Mouse (Mus musculus): ENCODE measurements around the gene Trpm8.

Trpm8 gene

DNA sequence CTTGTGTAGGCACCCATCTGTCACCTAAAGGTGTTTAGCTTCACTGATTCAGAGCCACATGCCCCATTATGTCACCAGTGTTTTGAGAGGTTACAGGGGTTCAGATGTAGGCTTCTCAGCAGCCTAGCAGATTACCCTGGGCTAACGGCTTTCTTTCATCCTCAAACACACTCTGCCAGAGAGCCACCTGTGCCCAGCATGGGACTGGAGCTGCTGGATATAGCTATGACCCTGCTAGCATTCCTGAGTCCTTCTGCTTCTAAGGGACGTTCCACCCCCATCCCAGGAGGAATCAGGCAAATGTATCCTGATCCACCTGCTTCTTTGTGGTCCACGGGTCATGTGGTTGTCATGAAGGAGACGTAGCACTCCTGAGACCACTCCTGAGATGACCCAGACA lies 114.2 kb downstream of the Trpm8 start:
- CTCF ChIA-PET: no interaction called here
- POLR2A ChIA-PET: no interaction called here

DNA sequence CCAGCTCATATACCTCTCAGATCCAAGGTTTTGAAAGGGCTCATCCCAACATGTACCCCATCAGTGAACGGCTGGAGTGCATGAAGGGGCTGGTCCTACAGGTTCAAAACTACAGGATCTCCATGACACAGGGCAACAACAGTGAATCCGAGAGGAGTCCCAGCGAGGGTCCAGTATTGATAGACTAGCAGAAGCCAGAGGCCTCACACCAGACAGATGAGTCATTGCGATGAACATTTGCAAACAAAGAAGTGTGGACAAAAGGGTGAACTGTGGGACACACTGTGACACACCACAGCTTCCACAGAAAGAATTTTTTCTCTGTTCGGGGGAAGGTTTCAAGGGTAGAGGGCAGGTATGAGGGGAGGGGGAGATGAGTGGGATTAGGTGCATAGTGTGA lies 115.9 kb downstream of the Trpm8 start:
- ChIA-PET CTCF (no interaction called here), POLR2A (no interaction called here)

DNA sequence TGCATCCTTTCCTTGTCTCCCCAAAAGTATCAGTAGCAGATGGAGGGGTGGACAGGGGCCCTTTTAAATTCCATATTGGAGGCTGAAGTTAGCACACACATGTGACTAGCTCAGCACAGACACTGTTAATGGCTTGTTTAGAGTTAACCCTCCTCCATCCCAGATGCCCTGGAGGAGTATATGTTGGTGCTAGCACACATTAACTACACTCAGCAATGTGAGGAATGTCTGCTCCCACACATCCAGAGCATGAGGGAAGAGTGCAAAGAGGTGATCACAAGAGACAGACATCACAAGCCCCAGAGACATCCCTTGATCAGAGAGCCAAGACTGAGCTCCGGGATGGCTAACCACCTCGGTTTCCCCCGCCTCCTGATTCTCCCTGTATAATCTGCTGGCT lies 125.9 kb downstream of the Trpm8 start:
- ChIA-PET CTCF (interaction anchor here in 1 of 4 experiments (1.0 kb wide), 1 partner anchor 21 kb away, joined by 3 read pairs; no protein-coding TSS in a partner anchor), POLR2A (interaction anchor here in 1 of 4 experiments (1.3 kb wide), 1 partner anchor 12 kb away, joined by 3 read pairs; no protein-coding TSS in a partner anchor)

DNA sequence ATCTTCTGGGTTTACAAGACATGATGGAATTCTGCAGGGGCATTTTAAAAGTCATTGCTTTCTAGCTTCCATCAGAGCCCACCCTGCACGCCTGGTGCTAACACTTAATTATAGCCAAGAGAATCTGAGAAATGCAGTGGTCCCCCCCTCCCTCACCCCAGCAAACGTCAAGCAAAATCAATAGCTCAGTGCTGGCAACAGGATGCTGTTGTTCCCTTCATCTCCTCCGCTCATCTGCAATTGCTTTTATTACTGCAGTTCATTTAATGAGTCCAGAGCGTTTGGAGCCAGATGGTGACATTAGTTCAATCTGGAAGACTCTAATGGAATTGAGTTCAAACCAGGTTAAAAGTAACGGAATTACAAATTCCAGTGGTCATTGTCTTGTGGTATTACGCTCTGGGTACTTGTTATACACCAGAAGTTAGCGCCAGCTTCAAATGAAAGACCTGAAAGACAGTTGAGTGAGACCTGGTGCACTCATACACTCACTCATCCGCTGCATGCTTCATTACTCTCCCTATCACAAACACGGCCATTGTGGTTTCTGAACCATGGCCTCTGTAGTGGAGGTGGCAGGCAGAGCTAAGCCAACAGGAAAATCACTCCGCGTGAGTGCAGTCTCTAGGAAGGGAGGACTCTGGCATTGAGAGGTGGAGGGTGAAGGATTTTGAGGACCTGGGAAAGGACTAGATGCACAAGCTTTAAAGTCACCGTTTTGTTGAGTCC lies 128.8 kb downstream of the Trpm8 start:
- CTCF ChIA-PET: interaction anchor here in 1 of 4 experiments (0.8 kb wide), 1 partner anchor 45 kb away, joined by 5 read pairs; no protein-coding TSS in a partner anchor
- POLR2A ChIA-PET: interaction anchor here in 1 of 4 experiments (0.6 kb wide), 1 partner anchor 102 kb away, joined by 3 read pairs; no protein-coding TSS in a partner anchor

DNA sequence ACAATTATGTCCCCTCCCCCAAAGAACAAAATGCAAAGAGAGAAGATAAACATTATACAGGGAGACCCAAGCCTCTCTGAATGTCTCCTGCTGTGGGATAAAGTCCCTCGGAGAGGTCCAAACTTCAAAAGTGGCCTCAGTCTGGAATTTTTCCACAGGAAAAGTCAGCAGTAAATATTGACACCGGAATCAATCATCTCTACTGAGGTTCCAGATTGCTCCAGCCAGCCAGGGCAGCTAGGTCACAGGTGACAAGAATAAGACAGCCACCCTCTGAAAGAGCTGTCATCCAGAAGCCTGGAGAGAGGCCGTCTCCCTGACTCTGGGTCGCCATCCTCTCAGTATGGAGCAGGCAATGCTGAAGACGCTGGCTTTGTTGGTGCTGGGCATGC lies 129.3 kb downstream of the Trpm8 start, which contains the start of gene Spp2:
Gene Spp2 (plus strand): TSS at position 155 of the 392 bp plus-strand sequence.
- POLR2A ChIA-PET: no interaction called here
- CTCF ChIA-PET: no interaction called here

DNA sequence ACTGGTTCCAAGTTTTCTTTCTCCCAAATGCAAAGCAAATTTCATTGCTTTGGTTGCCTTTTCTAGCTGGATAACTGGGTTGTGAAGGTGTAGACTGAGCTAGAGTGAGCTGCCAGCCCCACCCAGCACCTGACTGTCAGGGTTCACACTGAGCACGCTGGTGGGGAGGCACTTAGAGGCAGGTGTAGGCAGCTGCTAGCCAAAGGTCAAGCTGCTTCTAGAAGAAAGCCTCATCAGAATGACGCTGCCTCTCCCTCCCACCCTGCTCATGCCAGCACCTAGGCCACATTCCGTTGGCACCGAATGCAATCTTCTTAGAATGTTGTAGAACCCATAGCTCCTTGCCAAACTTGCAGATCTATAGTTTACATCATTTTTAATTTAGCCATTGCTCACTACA lies 130.9 kb downstream of the Trpm8 start:
- CTCF ChIA-PET: interaction anchor here in 2 of 4 experiments (0.5 to 1.0 kb wide), 3 partner anchors 16 to 899 kb away, joined by 3 to 17 read pairs (median 3); no protein-coding TSS in a partner anchor
- POLR2A ChIA-PET: interaction anchor here in 1 of 4 experiments (0.5 kb wide), 1 partner anchor 689 kb away, joined by 3 read pairs; no protein-coding TSS in a partner anchor

DNA sequence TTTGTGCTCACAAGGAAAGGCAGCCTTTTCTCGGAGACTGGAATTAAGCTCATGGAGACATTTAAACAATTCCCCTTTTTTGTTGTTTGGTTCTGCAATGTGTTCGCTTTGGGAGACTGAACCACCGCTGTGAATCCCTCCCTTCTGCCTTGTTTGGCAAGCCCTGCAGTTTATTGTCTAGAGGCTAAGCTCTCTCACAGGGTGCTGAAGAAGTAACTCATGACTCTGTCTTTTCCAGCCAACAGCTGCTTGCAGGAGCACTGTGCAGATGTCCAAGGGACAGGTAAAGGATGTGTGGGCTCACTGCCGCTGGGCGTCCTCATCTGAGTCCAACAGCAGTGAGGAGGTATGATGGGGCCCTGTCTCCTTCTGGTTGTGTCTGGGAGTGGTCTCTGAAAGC lies 134.6 kb downstream of the Trpm8 start:
- ChIA-PET POLR2A (no interaction called here), CTCF (interaction anchor here in 3 of 4 experiments (0.5 to 1.8 kb wide), 6 partner anchors 12 to 1638 kb away, joined by 3 to 12 read pairs (median 4); no protein-coding TSS in a partner anchor)

GRCm38 (mm10) chr1:88418943-88419342 lies 141.5 kb downstream of the Trpm8 start:
- ChIA-PET POLR2A (no interaction called here), CTCF (no interaction called here)

- CTCF ChIA-PET: interaction anchor here in 1 of 4 experiments (1.3 kb wide), 1 partner anchor 299 kb away, joined by 3 read pairs; no protein-coding TSS in a partner anchor
- POLR2A ChIA-PET: interaction anchor here in 2 of 4 experiments (0.5 to 0.6 kb wide), 2 partner anchors 74 to 400 kb away, joined by 3 to 5 read pairs; no protein-coding TSS in a partner anchor
Measured at GRCm38 (mm10) chr1:88422045-88422444, 144.6 kb downstream of the Trpm8 start.

DNA sequence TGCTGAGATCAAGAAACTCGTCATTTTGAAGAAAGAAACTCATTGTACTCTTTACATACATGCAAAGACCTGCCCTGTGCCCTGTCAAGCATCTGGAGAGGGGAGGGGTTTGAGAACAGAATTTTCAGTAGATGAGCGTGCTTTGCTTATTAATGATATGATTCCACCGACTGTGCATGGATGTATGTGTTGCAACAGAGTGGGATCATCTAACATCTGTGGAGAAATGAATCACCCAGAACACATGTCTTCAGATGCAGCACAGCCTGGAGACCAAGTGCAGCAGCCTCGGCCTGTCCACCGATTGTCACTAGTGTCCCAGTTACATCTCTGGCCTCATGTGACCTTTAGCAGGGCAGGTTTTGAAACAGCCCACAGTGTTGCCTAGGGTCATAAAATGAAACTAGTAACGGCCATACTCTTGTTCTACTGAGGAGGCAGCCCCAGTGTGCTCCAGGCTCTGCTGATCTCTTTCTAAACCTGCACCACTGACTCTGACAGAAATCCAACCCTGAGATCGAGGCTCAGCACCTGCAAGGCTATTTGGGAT lies 145.5 kb downstream of the Trpm8 start:
- CTCF ChIA-PET: interaction anchor here in 1 of 4 experiments (1.3 kb wide), 1 partner anchor 298 kb away, joined by 3 read pairs; no protein-coding TSS in a partner anchor
- POLR2A ChIA-PET: interaction anchor here in 1 of 4 experiments (0.6 kb wide), 1 partner anchor 73 kb away, joined by 3 read pairs; no protein-coding TSS in a partner anchor

GRCm38 (mm10) chr1:88424602-88425252 lies 147.3 kb downstream of the Trpm8 start:
- POLR2A ChIA-PET: interaction anchor here in 3 of 4 experiments (0.6 to 1.0 kb wide), 3 partner anchors 29 to 278 kb away, joined by 3 read pairs; no protein-coding TSS in a partner anchor

DNA sequence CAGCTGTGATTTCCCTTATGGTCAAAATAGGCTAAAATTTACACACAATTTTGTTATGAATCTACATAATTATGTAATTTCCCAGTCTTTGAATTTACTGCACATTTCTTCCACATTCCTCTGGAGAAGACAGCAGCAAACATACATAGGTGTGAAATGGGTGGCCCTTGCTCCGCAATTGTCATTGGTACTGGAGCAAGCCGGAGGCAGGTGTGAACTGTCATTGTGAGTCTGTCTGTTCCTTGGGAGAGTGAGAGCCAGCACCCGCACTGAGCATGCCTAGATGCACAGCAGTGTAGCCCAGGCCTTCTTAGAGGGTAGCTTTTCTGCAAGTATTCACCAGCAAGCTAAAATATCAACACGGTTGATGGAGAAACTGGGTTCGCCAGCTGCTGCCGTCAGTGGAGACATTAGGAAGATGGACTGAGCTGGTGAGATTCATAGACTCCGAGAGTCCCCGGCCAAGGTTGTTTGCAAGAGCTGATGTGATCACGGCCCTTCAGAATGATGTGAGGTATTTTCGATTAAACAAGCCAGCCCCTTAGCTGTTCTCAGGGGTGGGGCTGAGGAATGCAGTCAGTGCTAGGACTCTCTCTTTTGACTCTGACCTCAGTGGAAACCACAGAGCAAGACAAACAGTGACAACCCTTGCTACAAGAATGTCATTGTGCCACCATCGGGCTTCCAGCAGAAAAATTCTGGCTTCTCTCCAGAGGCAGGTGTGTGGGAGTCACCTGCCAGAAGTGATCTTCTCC lies 150.7 kb downstream of the Trpm8 start:
- POLR2A ChIA-PET: interaction anchor here in 3 of 4 experiments (0.6 to 1.5 kb wide), 4 partner anchors 28 to 278 kb away, joined by 3 to 4 read pairs (median 3); no protein-coding TSS in a partner anchor
- CTCF ChIA-PET: interaction anchor here in 2 of 4 experiments (1.0 to 1.2 kb wide), 3 partner anchors 277 to 280 kb away, joined by 3 to 4 read pairs (median 3); no protein-coding TSS in a partner anchor

More at GRCm38 (mm10) chr1:88424602-88425252, 147.3 kb downstream of the Trpm8 start:
- CTCF ChIA-PET: interaction anchor here (0.5 to 2.2 kb wide), 36 partner anchors 9 to 771 kb away, joined by 3 to 29 read pairs (median 3); no protein-coding TSS in a partner anchor

- ChIA-PET POLR2A (no interaction called here), CTCF (interaction anchor here in 1 of 4 experiments (0.7 kb wide), 1 partner anchor 11 kb away, joined by 4 read pairs; no protein-coding TSS in a partner anchor)
Measured at GRCm38 (mm10) chr1:88429413-88429812, 152.0 kb downstream of the Trpm8 start.

DNA sequence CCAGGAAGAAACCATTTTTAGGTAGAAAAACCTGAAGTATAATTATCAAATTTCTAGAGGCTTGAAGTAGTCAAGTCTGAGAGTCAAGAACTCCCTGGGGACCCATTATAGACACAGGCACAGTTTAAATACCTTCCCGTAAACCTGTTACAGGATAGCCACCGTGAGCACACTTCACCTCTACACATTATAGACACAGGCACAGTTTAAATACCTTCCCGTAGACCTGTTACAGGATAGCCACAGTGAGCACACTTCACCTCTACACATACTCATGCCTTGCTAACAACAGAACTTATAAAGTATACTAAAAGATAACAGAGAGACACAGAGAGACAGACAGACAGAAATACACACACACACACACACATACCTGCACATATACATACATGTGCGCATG lies 153.8 kb downstream of the Trpm8 start:
- POLR2A ChIA-PET: interaction anchor here in 2 of 4 experiments (0.6 to 0.8 kb wide), 2 partner anchors 28 kb away, joined by 3 to 4 read pairs; no protein-coding TSS in a partner anchor
- CTCF ChIA-PET: no interaction called here

DNA sequence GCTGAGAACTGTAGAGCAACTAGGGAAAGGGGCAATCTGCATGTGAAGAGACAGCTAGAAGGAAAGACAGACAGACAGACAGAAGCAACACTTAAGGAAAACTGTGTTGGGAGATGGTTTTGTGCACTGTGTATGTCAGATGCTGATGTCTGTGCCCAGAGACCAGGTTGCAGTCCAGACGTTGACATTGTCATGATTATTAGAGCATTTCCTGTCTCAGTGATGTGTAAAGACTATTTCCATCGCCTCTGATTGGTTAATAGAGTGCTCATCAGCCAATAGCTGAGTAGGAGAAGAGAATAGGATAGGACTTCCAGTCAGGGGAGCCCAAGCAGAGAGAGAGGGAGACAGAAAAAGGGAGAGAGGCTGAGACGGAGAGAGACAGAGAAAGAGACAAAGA lies 155.1 kb downstream of the Trpm8 start:
- CTCF ChIA-PET: interaction anchor here in 3 of 4 experiments (0.5 to 1.7 kb wide), 7 partner anchors 14 to 759 kb away, joined by 3 to 4 read pairs (median 3); no protein-coding TSS in a partner anchor
- POLR2A ChIA-PET: interaction anchor here in 3 of 4 experiments (0.8 to 1.8 kb wide), 6 partner anchors 25 to 57 kb away, joined by 3 to 5 read pairs (median 4); no protein-coding TSS in a partner anchor

DNA sequence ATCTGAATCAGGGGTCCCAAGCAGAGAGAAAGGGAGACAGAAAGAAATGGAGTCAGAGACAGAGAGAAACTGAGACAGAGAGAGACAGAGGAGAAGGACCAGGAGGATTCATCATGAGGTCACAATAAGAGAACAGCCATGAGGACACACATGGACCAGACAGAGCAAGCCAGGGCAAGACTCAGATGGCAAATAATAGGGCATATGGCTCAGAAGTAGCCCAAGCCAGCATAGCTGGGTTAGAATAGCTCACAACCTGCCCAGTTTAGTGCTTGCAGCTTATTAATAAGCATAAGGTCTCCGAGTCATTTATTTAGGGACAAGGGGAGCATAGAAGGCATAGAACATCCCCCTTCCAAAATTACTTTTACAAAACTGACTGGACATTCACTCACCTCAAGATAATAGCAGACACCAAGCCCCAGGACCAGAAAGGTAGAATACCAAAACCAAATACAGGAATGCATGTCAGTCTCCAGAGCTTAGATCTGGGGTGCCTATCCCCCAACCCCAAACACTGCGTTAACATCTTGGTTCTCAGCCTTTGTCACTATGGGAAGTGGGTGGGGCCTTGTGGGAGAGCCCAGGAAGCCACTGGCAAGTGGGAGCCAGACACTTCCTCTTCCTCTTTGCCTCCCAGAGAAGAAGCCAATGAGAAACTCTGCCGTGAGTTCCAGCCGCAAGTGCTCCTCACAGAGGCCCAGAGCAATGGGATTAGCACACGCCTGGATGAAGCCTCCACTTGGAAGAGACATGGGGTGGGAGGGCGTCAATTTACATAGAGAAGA lies 155.8 kb downstream of the Trpm8 start:
- POLR2A ChIA-PET: interaction anchor here in 3 of 4 experiments (0.6 to 1.8 kb wide), 7 partner anchors 24 to 270 kb away, joined by 3 to 5 read pairs (median 4); no protein-coding TSS in a partner anchor
- CTCF ChIA-PET: interaction anchor here in 3 of 4 experiments (0.5 to 1.7 kb wide), 9 partner anchors 13 to 758 kb away, joined by 3 to 4 read pairs (median 3); no protein-coding TSS in a partner anchor

GRCm38 (mm10) chr1:88434057-88434456 lies 156.6 kb downstream of the Trpm8 start:
- ChIA-PET CTCF (interaction anchor here in 3 of 4 experiments (0.6 to 1.7 kb wide), 5 partner anchors 13 to 308 kb away, joined by 3 to 4 read pairs (median 3); no protein-coding TSS in a partner anchor), POLR2A (interaction anchor here in 1 of 4 experiments (1.8 kb wide), 1 partner anchor 31 kb away, joined by 4 read pairs; no protein-coding TSS in a partner anchor)

Measured in embryonic stem cell, embryonic (primary cell).